Mouse (Mus musculus): ENCODE measurements around the gene G0s2.

The G0s2 gene

DNA sequence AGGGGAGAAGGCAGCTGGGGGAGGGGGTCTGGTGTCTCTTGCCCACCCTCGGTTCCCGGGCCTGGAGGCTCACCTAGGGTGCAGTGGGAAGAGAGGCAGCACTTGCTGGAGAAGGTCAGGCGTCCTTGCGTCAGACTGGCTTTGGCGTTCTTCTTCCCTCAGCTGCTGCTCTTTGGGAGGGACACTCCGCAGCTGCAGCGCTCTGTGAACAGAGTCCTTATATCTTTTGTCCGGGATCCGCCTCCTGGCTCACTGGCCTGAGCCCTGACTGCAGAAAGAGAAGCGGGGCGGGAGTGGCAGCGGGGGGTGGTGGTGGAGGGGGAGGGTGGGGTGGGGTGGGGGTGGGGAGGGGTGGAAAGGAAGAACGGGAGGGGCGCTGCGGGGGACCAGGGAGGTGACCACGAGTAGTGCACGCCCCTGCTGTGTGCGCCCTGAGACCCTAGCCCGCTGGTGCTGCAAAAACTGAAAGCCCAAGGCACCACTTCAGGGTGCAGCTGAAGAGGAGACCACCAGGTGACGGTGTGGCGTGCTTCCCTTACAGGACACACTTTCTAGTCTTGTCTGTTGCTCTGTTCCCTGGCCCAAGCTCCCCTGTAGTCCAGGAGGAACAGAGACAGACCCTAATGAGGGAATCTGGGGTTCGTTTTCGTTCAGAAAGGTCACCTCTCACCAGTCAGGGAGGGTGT lies at the start of gene G0s2:
TSS of gene G0s2 (minus strand) at position 302 of the 686 bp plus-strand sequence.
- CTCF ChIA-PET: interaction anchor here (0.5 to 2.8 kb wide), 12 partner anchors 51 to 147 kb away, joined by 3 to 13 read pairs (median 4); no protein-coding TSS in a partner anchor
- POLR2A ChIA-PET: interaction anchor here in 3 of 4 experiments (0.5 to 1.8 kb wide), 12 partner anchors 9 to 1101 kb away, joined by 3 to 7 read pairs (median 4); no protein-coding TSS in a partner anchor

DNA sequence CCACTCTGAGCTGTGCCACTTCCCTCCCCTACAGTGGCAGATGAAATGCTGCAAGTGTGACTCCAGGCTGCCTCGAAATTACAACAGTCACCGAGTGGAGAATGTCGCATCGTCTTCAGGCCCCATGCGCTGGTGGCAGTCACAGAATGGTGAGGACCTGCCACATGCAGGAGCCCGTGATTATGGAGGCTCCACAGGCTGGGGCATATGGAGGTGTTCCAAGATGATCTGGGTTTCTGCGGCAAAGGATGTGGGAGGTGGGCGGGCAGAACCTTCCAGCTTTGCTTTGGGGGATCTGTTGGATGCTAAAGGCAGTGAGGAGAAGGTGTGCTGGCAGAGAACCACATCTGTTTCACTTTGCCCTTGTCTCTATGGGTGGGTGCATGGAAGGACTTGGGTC lies 47.4 kb upstream of the G0s2 start:
- ChIA-PET POLR2A (no interaction called here), CTCF (interaction anchor here in 2 of 4 experiments (0.6 to 2.0 kb wide), 2 partner anchors 43 to 65 kb away, joined by 5 to 6 read pairs; no protein-coding TSS in a partner anchor)

DNA sequence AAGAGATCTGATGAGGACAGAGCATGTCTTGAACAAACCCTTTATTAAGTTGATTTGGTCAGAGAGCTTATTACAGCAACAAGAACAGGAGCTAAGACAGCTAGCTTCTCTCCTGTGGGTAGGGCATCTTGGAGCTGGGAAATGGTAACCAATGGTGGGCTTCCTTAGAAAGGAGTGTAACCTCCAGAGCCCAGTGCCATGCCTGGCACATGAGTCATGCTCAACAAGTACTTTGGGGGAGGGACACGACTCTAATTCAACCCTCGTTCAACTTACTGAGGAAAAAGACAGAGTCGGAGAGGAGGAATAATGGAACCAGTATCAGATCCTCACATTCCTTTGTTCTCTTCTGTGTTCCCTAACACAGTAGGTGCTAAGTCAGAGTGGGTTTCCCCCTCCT lies 46.7 kb upstream of the G0s2 start:
- ChIA-PET CTCF (interaction anchor here in 2 of 4 experiments (0.6 to 2.0 kb wide), 3 partner anchors 10 to 134 kb away, joined by 4 to 6 read pairs (median 6); no protein-coding TSS in a partner anchor), POLR2A (no interaction called here)

DNA sequence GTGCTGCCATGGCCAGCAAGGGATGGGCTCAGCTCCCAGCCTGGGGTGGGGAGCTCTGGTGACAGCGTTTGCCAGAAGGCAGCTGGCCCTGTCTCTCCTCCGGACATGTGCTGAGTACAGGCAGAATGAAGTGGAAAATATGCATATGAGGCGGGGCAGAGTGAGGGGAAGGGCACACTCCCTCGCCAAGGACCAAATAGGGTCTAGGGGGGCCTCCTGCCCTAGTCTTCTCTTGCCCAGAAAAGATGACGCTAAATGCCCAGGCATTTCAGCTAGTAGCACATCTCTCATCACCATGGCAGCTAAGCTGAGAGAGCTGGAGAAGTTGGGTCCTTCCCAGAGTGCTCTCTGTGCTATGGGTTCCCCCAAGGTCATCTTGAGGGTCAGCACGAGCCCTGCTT lies 44.1 kb upstream of the G0s2 start:
- ChIA-PET POLR2A (no interaction called here), CTCF (no interaction called here)

DNA sequence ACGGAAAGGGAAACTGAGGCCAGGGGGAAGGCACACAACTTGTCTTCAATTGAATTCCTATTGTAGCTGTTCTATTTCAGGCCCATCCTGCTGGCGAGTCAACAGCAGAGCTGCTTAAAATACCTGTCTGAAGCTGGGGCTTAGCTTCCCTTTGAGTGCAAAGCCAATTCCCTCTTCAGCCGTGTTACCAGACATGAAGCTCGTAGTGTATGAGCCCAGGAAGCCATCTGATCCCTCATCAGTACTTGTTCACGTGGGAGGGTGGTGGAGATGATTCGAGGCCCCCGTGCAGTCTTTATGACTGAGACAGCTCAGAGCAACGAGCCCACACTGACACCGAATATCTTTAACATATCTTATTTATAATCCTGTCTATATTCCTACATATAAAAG lies 43.3 kb upstream of the G0s2 start:
- ChIA-PET POLR2A (interaction anchor here in 1 of 4 experiments (1.1 kb wide), 1 partner anchor 44 kb away, joined by 4 read pairs; the partner anchor contains the start of gene G0s2), CTCF (interaction anchor here in 3 of 4 experiments (0.6 to 0.9 kb wide), 3 partner anchors 31 to 1633 kb away, joined by 3 read pairs; partner anchors contain the start of gene Diexf (in 1 of the 3))

DNA sequence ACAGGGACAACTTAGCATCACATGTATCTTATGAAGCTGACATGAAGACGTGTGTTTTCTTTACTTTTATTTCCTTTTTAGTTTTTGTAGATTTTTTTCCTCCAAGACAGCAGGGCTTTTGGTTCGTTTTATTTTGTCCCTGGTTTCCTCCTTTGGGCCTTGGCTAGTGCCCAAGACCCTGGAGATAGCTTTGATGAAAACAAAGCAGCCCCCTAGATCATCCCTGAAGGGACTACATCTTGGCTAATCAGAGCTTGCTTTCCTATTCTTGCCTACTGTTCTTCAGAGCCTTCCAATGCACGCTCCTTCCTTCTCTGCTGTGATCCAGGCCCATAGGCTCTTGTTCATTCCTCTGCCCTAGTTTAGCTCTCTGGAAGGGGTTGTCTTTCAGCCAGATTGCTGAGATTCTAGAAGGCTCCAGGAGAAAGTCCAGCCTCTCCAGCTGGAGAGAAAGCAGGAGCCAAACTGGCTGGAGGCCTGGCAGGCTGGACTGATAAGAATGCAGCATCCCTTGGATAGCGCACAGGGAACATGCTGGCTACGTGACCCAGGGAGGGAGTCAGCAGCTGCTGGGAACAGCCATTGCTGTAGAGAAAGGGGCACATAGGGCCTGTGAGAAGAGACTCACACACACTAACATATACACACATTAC lies 42.8 kb upstream of the G0s2 start:
- ChIA-PET POLR2A (interaction anchor here in 1 of 4 experiments (1.1 kb wide), 1 partner anchor 44 kb away, joined by 4 read pairs; the partner anchor contains the start of gene G0s2), CTCF (interaction anchor here in 3 of 4 experiments (0.6 to 0.9 kb wide), 4 partner anchors 22 to 1633 kb away, joined by 3 read pairs; partner anchors contain the start of gene Diexf (in 1 of the 3))

DNA sequence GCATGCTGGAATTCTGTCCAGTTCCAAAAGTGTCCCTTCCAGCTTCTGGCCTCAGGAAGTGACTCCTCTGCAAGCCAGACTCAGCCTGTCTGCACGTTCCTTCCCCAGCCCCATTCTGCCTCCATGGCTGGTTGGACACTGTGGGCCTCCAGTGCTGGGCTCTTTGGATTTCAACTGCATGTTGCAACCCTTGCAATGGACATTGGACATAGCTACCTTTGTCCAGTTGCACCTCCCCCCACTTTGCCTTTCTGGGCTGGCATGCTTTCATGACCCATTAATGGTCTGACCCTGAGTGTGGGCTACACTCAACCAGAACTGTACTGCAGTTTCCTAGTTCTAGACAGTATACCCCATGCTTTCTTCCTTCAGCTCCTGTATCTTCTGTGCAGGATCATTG lies 38.6 kb upstream of the G0s2 start:
- ChIA-PET POLR2A (no interaction called here), CTCF (interaction anchor here in 2 of 4 experiments (0.5 to 1.0 kb wide), 3 partner anchors 12 to 408 kb away, joined by 3 read pairs; no protein-coding TSS in a partner anchor)

DNA sequence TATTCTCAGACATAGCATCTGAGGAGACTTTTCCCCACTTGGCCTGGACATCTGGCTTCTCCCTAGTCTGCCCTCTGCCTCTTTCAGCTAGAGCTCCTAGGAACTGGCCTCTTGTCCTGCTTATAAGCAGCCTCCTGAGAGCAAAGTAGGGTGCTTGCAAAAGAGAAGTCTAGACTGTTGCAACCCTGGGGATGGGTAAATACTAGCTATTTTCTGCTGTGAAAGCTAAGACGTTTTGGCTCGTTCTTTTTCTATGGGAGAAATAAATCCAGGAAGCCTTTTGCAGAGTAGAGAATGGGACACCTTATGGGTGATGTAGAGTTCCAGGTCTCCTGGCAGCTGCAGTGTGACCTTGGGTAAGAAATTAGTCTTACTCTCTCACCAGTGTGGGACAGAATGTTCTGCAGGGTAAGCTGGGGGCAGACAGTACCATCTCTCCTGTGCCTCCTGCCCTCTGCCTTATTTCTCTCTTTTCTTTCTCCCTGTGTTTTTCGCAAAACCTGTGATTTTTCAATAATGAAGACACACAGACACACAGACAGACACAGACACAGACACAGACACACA lies 37.6 kb upstream of the G0s2 start:
- ChIA-PET POLR2A (no interaction called here), CTCF (interaction anchor here in 2 of 4 experiments (0.5 to 1.0 kb wide), 3 partner anchors 13 to 590 kb away, joined by 3 read pairs; no protein-coding TSS in a partner anchor)

DNA sequence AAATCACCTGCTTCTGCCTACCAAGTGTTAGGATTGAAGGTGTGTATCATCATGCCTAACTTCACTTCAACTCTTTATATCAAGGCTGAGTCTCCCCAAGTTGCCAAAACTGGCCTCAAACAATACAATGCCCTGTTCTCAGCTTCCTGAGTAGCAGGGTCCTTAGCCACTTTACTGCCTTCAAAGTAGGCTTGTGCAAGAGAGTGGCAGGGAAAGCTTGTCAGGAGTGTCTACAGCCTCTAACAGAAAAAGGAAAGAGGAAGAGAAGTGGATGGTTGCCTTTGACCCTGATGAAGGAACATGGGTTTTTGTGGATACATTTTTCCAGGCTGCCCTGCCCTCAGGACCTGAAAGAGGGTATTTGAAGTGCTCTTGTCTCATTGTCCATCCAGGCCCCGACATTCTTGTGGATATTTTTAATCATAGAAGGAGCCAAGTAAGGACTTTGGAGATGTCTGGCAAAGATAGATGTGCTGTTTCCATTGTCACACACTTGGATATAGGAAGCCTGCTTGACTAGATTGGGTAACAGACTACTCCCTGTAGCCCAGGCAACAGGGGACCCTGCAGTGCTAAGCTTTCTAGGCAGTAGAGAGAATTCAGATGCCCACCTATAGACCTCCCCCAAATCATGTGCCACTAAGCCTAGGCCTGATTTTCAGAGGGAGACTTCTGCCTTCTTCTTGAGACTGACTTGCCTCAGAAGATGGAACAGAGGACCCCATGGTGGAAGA lies 36.9 kb upstream of the G0s2 start:
- CTCF ChIA-PET: interaction anchor here in 1 of 4 experiments (0.5 kb wide), 1 partner anchor 544 kb away, joined by 3 read pairs; no protein-coding TSS in a partner anchor

DNA sequence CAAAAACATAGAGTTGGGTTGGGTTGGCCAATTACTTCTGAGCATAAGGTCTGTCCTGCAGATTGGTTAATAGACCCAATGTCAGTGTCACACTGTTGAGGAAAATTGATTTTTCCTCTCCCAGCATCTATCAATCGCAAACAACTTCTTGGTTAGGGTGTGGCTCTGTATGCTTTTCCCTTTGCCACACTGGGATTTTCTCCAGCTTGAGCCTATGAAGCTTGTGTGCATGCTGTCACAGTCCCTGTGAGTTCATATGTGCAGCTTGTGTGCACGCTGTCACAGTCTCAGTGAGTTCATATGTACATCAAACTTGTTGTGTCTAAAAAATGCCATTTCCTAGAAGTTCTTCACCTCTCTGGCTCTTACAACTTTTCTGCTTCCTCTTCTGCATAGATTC lies 33.8 kb upstream of the G0s2 start:
- POLR2A ChIA-PET: no interaction called here
- CTCF ChIA-PET: no interaction called here

More for the DNA sequence above, 36.9 kb upstream of the G0s2 start:
- POLR2A ChIA-PET: no interaction called here

DNA sequence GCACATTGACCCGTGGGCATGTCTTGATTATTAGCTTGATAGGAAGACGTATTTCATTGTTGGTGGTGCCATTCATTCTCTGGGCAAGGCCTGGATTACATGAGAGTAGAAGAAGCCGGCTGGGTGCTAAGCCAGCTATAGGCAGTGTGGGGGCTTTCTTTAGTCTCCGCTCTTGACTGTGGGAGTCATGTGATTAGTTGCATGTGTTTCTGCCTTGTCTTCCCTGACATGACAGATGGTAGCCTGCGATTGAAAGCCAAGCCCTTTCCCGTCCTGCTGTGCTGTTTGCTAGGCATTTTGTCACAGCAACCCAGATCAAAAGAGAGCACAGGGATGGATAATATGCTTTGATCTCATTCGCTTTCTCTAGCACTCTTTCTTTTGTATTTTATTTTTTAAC lies 32.4 kb upstream of the G0s2 start:
- ChIA-PET CTCF (no interaction called here), POLR2A (no interaction called here)

DNA sequence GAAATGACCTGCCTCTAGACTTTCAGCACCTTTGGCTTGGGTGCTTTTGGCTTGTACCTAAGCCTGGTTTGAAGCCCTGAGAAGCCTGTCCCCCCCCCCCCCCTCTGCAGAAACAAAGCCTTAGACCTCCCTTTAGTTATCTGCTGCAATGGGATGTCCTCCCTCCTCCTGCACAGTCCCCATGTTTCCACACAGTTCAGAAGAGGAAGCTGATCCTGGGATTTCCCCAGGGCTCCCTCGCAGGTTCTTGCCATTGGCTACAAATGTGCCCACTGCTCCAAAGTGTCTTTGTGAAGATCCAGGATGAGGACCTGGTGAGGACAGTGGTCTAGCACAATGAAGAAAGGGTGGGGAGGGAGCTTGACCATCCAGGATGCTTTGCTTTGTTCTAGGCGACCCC lies 30.1 kb upstream of the G0s2 start:
- CTCF ChIA-PET: interaction anchor here in 2 of 4 experiments (0.6 to 1.8 kb wide), 2 partner anchors 73 to 873 kb away, joined by 5 read pairs; no protein-coding TSS in a partner anchor
- POLR2A ChIA-PET: interaction anchor here in 1 of 4 experiments (0.7 kb wide), 1 partner anchor 1065 kb away, joined by 3 read pairs; no protein-coding TSS in a partner anchor

DNA sequence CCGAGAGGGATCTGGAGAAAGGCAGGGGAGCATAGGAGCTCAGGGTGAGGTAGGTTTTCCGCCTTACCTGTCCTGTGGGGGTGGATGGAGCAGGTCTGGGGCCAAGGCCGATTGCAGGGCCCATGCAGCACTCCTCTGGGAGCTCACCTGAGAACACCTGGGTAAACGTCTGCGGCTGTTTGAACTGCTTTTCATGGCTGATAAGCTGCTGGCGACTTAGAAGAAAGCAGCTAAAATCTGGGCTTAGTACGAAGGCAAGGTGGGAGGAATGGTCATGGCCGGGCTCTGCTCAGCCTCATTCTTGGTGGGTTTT lies 29.0 kb upstream of the G0s2 start:
- POLR2A ChIA-PET: interaction anchor here in 2 of 4 experiments (0.9 to 1.6 kb wide), 4 partner anchors 9 to 29 kb away, joined by 3 to 5 read pairs (median 4); partner anchors contain the start of gene G0s2 (in 1 of the 2)
- CTCF ChIA-PET: interaction anchor here in 2 of 4 experiments (0.6 to 1.8 kb wide), 5 partner anchors 22 to 1459 kb away, joined by 3 to 7 read pairs (median 5); no protein-coding TSS in a partner anchor

DNA sequence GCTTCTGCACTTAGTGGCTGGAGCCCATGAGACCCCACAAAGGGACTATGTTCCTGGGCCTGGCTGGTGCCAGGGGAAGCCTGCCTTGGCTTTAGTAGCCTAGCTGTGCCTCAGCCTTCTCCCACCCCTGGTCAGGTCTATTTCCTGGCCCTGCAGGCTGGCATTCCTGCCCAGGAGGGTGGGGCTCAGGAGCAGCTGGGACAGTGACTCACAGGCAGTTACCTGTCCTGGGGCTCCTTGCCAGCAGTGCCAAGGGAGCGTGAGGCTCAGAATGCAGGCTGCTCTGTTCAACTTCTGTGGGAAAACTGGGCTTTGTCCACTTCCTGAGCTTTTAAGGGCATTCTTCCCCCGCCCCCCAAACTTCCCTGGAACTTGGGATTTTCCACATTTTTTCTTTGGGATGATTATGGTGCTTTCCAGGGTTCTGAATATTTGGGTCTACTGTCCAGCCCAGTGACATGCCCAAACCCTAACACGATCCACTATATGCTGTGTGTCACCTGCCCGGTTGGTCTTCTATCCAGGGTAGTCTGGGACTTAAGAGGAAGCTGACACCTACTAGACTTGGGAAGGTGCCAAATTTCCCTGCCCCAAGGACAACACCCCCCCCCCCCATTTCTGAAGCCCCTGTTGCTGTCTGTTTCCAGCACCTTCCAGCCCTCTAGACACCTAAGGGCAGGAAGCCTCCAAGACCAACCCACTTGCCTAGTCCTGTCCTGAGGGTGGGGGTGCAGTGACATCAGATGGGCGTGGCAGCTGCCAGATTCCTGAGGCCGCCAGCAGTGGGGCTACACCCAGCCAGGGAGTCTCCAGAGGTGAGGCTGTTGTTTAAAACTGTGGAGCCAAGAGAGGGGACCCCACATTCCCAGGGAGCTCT lies 28.4 kb upstream of the G0s2 start:
- ChIA-PET CTCF (interaction anchor here in 2 of 4 experiments (0.6 to 1.8 kb wide), 5 partner anchors 23 to 1460 kb away, joined by 3 to 7 read pairs (median 5); no protein-coding TSS in a partner anchor), POLR2A (interaction anchor here in 2 of 4 experiments (0.9 to 1.6 kb wide), 4 partner anchors 9 to 29 kb away, joined by 3 to 5 read pairs (median 4); partner anchors contain the start of gene G0s2 (in 1 of the 2))

DNA sequence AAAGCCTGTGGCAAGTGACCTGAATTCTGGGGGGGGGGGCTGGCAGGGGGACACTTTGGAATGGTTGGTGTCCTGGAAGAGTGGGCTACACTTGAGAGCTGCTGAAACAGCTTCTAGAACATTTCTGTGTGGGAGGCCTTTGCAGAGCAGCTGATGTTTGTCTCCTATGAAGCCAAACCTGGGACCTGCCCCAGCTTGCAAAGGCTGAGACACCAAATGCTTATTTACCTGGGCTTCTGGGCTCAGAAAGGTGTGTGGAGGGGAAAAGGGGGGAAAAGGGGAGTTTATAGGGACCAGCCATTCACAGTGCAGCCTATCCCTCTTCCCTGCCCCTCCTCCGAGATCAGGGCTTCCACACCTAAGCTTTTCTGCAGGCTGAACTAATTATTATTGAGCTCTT lies 27.0 kb upstream of the G0s2 start:
- POLR2A ChIA-PET: interaction anchor here in 3 of 4 experiments (0.6 to 0.9 kb wide), 5 partner anchors 25 to 554 kb away, joined by 3 to 13 read pairs (median 4); no protein-coding TSS in a partner anchor

DNA sequence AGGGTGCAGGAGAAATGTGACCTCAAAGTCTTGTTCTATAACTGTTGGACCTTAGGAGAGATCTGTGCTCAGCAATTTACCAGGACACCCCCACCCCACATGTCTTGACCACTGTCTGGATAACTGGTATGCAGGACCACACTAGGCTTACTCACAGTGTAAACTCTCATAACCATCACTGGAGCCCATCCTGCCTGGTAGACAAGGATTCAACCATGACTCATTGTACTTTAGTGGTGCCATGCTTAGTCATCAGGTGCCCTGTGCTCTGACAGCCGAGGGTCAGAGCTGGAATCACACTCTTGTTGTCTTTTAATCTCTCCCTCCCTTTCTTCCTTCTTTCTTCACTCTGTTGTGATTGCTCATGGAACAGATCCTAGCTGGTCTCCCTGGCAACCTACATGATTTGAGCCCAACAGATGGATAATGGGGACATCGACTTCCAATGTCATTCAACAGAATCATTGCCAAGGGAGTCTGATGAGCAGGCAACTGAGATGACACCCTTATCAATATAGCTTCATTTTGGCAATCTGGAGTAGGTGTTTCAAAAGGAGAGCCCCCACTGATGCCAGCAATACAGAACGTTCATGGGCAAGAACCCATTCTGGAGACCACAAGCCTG lies 25.2 kb upstream of the G0s2 start:
- CTCF ChIA-PET: no interaction called here
- POLR2A ChIA-PET: no interaction called here

More for the DNA sequence above, 27.0 kb upstream of the G0s2 start:
- CTCF ChIA-PET: interaction anchor here in 3 of 4 experiments (0.6 to 0.7 kb wide), 4 partner anchors 24 to 1734 kb away, joined by 3 to 5 read pairs (median 3); no protein-coding TSS in a partner anchor

DNA sequence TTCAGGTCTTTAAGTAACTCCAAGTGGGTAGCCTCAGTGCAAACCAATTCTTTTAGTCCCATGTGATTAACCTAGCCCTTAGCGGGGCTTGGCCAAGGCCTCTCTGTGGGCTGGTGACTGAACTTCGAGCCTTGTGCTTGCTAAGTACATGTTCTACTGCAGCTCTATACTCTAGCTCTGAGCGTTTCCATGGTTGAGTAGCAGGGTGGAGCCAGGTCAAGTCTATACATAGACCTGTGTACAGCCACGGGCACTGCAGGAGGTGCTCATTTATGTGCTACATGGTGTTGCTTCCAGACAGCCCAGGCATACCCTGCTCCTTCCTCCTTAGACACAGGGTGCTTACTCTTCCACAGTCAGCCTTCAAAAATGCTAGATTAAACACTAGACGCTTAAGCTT lies 22.9 kb upstream of the G0s2 start:
- ChIA-PET CTCF (interaction anchor here in 3 of 4 experiments (0.6 to 1.1 kb wide), 3 partner anchors 17 to 1178 kb away, joined by 3 to 7 read pairs (median 3); no protein-coding TSS in a partner anchor), POLR2A (interaction anchor here in 1 of 4 experiments (1.7 kb wide), 1 partner anchor 44 kb away, joined by 4 read pairs; no protein-coding TSS in a partner anchor)

All from embryonic stem cell, embryonic (primary cell).